Mouse (Mus musculus) E14TG2a.4 (cell line): ENCODE data around the gene Ppp6r2.

Experiments used
- CTCF ChIP-seq: conservative IDR thresholded peaks from 2 replicates; pipeline ENCODE4 v1.5.1; 2014; ENCODE audit warnings: low read length
- POU5F1 ChIP-seq: IDR thresholded peaks from 2 replicates; pipeline ENCODE4 v1.6.1; 2014; ENCODE audit warnings: low read length, borderline replicate concordance

DNA sequence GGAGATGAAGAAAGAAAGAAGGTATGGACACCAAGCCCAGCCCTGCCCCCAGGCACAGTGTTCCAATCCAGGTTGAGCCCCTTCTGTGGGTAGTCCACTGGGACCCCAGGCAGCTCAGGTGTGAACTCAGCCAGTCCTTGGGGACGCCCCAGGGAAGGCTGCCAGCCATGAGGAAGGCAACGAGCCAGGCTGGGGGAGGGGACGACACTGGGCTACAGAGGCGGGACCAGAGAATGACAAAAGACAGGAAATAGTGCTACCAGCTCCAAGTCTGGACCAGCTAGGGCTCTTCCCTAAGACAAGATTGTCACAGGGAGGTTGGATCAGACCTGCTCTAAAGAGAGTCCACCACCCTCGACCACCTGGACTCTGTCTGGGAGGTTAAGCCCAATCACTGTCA, 34.2 kb upstream of the Ppp6r2 start:
- TF ChIP-seq CTCF (no peak), POU5F1 (no peak)
